Mouse (Mus musculus) left cerebral cortex, adult 8-10 months (tissue): ENCODE measurements at regions not wholly inside any gene's neighbourhood (a gene's known extent, or its start where the extent isn't known, plus 50 kb on each side); places are given as distances from the start of the nearest gene placed in this dataset.

Experiments
- DNase-seq, 2 experiments: peaks; one replicate each; pipeline ENCODE4 v3.0.0; 2022; ENCODE audit warnings: low spot score in 2 of 2
- microRNA-seq, 2 experiments: library from miRNA; unstranded; fragments of <30 nt; microRNA quantifications; one replicate each; pipeline ENCODE4 v1.2.0; 2022

GRCm38 (mm10) chr13:10538927-10539326 is 178.3 kb upstream of the Chrm3 start:
- DNase-seq, result no peak

- no peak for DNase-seq
Observed at GRCm38 (mm10) chr13:10527251-10527650, 166.6 kb upstream of the Chrm3 start.

- no peak for DNase-seq
Observed at GRCm38 (mm10) chr13:10526470-10527207, 166.0 kb upstream of the Chrm3 start.

- DNase-seq, result no peak
Observed at GRCm38 (mm10) chr13:10504211-10504610, 143.6 kb upstream of the Chrm3 start.

- no peak for DNase-seq
Observed at GRCm38 (mm10) chr13:10455323-10455722, 94.7 kb upstream of the Chrm3 start.

- DNase-seq, result no peak
Observed at GRCm38 (mm10) chr13:10454667-10455066, 94.0 kb upstream of the Chrm3 start.

GRCm38 (mm10) chr13:10451057-10451456 is 90.4 kb upstream of the Chrm3 start:
- no peak for DNase-seq

- no peak for DNase-seq
Observed at GRCm38 (mm10) chr13:10449502-10449901, 88.9 kb upstream of the Chrm3 start.

- no peak for DNase-seq
Observed at GRCm38 (mm10) chr13:10447806-10448205, 87.2 kb upstream of the Chrm3 start.

- no peak for DNase-seq
Observed at GRCm38 (mm10) chr13:10445679-10446078, 85.0 kb upstream of the Chrm3 start.

Small RNAs in the stretch of these regions (microRNA-seq; reads per million reads assigned to microRNA genes)
- gene Gm23415, result 0 reads per million in 2 experiments
